Comparison of ENCODE assay signal across 9 mouse cellular contexts in the genomic region with DNA sequence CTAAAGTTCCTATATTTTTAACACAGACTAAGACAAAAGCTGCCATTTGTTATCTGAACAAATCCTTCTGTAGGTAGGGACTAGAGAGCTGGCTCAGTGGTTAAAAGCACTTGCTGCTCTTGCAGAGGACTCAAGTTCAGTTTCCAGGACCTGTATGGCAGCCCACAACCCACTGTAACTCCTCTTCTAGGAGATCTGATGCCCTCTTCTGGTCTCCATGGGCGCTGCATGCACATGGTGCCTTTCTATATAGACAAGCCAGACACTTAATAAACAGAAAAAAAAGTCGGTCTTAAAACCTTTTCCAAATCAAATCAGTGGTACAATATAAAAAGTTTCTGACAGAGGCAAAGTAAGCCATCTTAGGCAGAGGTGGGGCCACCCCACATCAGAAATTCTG. TPM values are rescaled to one million over a fixed set of nuclear protein-coding genes. Genes with fewer than 3 reads are reported as not detected.
DNase-seq lines count a peak whose midpoint lies in the region; ATAC-seq and TF ChIP-seq lines count a peak whose summit lies in the region.
"Had no signal": no experiment of that assay in that cellular context is flagged by ENCODE, and none has a peak within 500 bp of the region (broad histone marks: within the 10 kb centered on the region; RNA-seq: fewer than 3 reads in every experiment).

No protein-coding gene starts in this region.

- no peak for ATAC-seq in intestine, postnatal 0 days
- no peak for ATAC-seq in intestine, embryonic 16.5 days
- no peak for ATAC-seq in stomach, postnatal 0 days (ENCODE audit: low FRiP score, low TSS enrichment)

- peak; percentile 80 for DNase-seq in CD4-positive, CD25-positive, alpha-beta regulatory T cell, adult 2 months (ENCODE audit: low read depth, low spot score)
- peak; percentile 76 for DNase-seq in R1 (ENCODE audit: low read depth, low spot score)
- DNase-seq in embryo, embryonic 9.5 days (ENCODE audit: extremely low spot score) = peak; percentile 47
- peak; percentile 33 to 46 for DNase-seq in lung, adult 18-20 months
- peak; percentile 51 for DNase-seq in stomach, postnatal 0 days (ENCODE audit: low spot score)
- DNase-seq in frontal cortex, postnatal 25 days (ENCODE audit: low spot score in 2 of 2) = no peak

- H3K4me3 ChIP-seq in intestine, postnatal 0 days (ENCODE audit: low read depth, low read length) = no peak overlapping the region
- H3K4me3 ChIP-seq in intestine, embryonic 16.5 days (ENCODE audit: low read length) = no peak overlapping the region
- H3K4me3 ChIP-seq in stomach, postnatal 0 days (ENCODE audit: low read depth, low read length) = no peak overlapping the region

- no peaks in the 10 kb centered on the region for H3K27me3 ChIP-seq in intestine, postnatal 0 days (replicated peaks; ENCODE audit: control insufficient read depth, insufficient read depth, low read length)
- H3K27me3 ChIP-seq in intestine, embryonic 16.5 days (replicated peaks; ENCODE audit: control insufficient read depth, insufficient read depth, low read length) = no peaks in the 10 kb centered on the region
- H3K27me3 ChIP-seq in stomach, postnatal 0 days (ENCODE audit: control insufficient read depth, insufficient read depth, low read length) = no peaks in the 10 kb centered on the region

- H3K9me3 ChIP-seq in intestine, postnatal 0 days (ENCODE audit: control insufficient read depth) = no peaks in the 10 kb centered on the region
- H3K9me3 ChIP-seq in intestine, embryonic 16.5 days (ENCODE audit: control insufficient read depth, low read length) = no peaks in the 10 kb centered on the region
- no peaks in the 10 kb centered on the region for H3K9me3 ChIP-seq in stomach, postnatal 0 days (ENCODE audit: control insufficient read depth, low read length)

- peaks cover 10% of the 10 kb centered on the region; the same call in 1 of the 2 replicates for H3K4me1 ChIP-seq in intestine, postnatal 0 days (replicated peaks; ENCODE audit: control insufficient read depth, insufficient read depth, low read length)
- H3K4me1 ChIP-seq in intestine, embryonic 16.5 days (ENCODE audit: control insufficient read depth, insufficient read depth, low read length) = peaks cover 27% of the 10 kb centered on the region
- H3K4me1 ChIP-seq in stomach, postnatal 0 days (replicated peaks; ENCODE audit: control insufficient read depth, insufficient read depth) = no peaks in the 10 kb centered on the region

- no peaks in the 10 kb centered on the region for H3K36me3 ChIP-seq in intestine, postnatal 0 days (ENCODE audit: control insufficient read depth, insufficient read depth)
- H3K36me3 ChIP-seq in intestine, embryonic 16.5 days (ENCODE audit: control insufficient read depth, insufficient read depth, low read length) = no peaks in the 10 kb centered on the region
- no peaks in the 10 kb centered on the region for H3K36me3 ChIP-seq in stomach, postnatal 0 days (ENCODE audit: control insufficient read depth, insufficient read depth, low read length)

- TF ChIP-seq EP300 in stomach, postnatal 0 days (optimal IDR thresholded peaks at IDR 0.05) = no peak

- 39% methylated on average over 2 of the region's 2 CpGs for WGBS in intestine, postnatal 0 days
- WGBS in intestine, embryonic 16.5 days = 41% methylated on average over 2 of the region's 2 CpGs
- 40% methylated on average over 2 of the region's 2 CpGs for WGBS in stomach, postnatal 0 days

- no peak overlapping the region for H3K27ac ChIP-seq in intestine, postnatal 0 days (ENCODE audit: low read depth, low read length)
- H3K27ac ChIP-seq in intestine, embryonic 16.5 days (ENCODE audit: low read length) = no peak overlapping the region
- no peak overlapping the region for H3K27ac ChIP-seq in stomach, postnatal 0 days (replicated peaks)

- no peak overlapping the region for H3K4me2 ChIP-seq in intestine, postnatal 0 days (replicated peaks; ENCODE audit: low read depth)
- H3K4me2 ChIP-seq in intestine, embryonic 16.5 days (ENCODE audit: low read depth, low read length) = no peak overlapping the region
- H3K4me2 ChIP-seq in stomach, postnatal 0 days (replicated peaks; ENCODE audit: low read depth) = no peak overlapping the region

- peak; percentile 61 for TF ChIP-seq CTCF in intestine, postnatal 0 days (IDR thresholded peaks at IDR 0.05; ENCODE audit: low read depth)
- TF ChIP-seq CTCF in stomach, postnatal 0 days (IDR thresholded peaks at IDR 0.05; ENCODE audit: low read depth) = peak; percentile 67

- no peak overlapping the region for H3K9ac ChIP-seq in intestine, postnatal 0 days (ENCODE audit: low read depth, low read length)
- no peak overlapping the region for H3K9ac ChIP-seq in intestine, embryonic 16.5 days (ENCODE audit: low read depth, low read length)
- H3K9ac ChIP-seq in stomach, postnatal 0 days (ENCODE audit: low read length) = no peak overlapping the region

RNA-seq across cellular contexts. Expression of a gene that starts 5.1 kb away (rescaled TPM):
- polyA plus RNA-seq in intestine, postnatal 0 days (2015; fragmentation: Nextera tagmentation; extraction: Ambion mirVana) = 105 and 107 TPM in 2 replicates
- 130 and 138 TPM in 2 replicates for polyA plus RNA-seq in intestine, embryonic 16.5 days (2015; fragmentation: Nextera tagmentation; extraction: Ambion mirVana)
- polyA plus RNA-seq in stomach, postnatal 0 days (2015; fragmentation: Nextera tagmentation; extraction: Ambion mirVana) = 138 and 143 TPM in 2 replicates

RNA-seq across cellular contexts. Expression of a gene that starts 52.1 kb away (rescaled TPM):
- polyA plus RNA-seq in intestine, postnatal 0 days (2015; fragmentation: Nextera tagmentation; extraction: Ambion mirVana) = 0.10 TPM in 2 replicates
- 0.06 and 0.10 TPM in 2 replicates for polyA plus RNA-seq in intestine, embryonic 16.5 days (2015; fragmentation: Nextera tagmentation; extraction: Ambion mirVana)
- 0.06 and 0.27 TPM in 2 replicates for polyA plus RNA-seq in stomach, postnatal 0 days (2015; fragmentation: Nextera tagmentation; extraction: Ambion mirVana)
- polyA plus RNA-seq: lung, embryonic 16.5 days had no signal

Comparison
In these comparisons a context has a peak if more than half of its experiments do, and no peak if none do; other contexts are left out.
1. DNase-seq: peak in CD4-positive, CD25-positive, alpha-beta regulatory T cell, adult 2 months (single experiment), R1 (single experiment), embryo, embryonic 9.5 days (single experiment), lung, adult 18-20 months (2 of 2) and stomach, postnatal 0 days (single experiment); none in frontal cortex, postnatal 25 days (0 of 2).